Mouse (Mus musculus) mesoderm, embryonic 11.5 days (tissue): ENCODE results near the gene Olfr455.

Experiments
- DNase-seq: peaks from one replicate; pipeline ENCODE4 v3.0.0-alpha.2; 2012; ENCODE audit warnings: low read depth, low spot score

The Olfr455 gene

DNA sequence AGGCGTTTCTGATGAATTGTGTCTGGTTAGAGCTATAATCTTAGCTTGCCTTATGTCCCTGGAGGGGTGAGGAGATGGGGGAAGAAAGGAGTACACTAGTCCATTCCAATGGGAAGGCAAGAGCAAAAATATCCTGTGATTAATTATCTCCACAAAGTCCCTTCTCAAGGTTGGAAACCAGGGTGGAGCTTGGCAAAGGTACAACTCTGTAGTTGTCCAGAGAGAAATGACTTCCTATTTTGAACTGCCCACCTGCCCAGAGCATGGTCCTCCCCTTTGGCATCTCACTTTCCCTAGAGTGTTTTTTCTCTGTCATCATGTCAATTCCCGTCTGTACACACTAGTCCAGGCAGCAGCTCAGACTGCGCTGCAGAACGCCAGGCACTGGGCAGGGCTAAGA lies at the start of gene Olfr455:
Olfr455 (minus strand) TSS at position 127 of the 400 bp plus-strand sequence.
- no peak for DNase-seq

DNA sequence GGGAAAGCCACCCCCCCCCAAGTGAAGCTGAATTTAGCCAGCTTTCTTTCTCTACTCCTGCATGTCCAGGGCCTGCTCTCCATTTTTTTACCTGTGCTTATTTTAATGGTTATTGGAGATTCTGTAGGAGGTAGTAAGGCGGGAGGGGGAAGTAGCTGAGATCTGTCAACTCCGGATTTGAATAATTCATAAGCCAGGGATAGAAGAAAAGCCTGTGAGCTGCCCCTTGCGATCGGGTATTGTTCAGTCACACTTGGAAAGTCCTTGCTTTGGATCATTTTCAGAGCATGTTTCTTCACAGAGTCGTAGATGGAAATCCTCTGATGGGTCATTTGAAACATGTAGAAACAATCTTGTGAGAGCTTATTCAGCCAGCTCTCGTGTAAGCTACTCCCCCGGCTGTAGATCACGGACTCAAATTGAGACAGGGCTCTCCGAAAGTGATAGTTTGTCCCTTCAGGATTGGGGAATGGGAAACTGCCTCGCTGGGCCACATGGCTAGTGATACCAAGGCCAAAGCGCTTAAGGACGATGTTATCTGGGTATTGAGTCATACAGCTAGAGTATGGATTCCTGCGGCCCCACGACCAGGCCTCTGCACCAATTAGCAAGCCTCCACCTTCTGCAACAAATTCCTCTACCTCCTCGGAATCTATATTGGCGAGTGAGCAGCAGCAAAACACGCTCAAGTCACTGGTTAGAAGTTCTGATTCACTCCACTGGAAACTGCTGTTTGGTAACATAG lies 45.9 kb upstream of the Olfr455 start:
- no peak for DNase-seq

DNA sequence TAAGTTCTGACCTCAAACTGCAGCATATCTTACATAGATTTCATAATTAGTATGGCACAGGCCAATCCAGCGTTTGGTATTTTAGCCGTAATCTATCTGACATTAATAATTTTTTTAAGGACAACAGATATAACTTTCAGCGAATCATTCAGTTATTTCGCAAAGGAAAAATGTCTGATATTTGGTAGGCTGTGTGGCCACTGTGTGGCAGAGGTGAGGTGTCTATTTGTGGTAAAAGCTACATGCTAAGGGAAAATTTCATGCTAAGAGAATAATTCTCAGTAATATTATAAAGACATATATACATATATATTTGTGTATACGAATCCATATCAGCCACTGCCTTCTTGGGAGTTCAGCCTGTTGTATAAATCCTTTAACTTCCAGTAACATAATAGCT lies 39.2 kb upstream of the Olfr455 start:
- no peak for DNase-seq

GRCm38 (mm10) chr6:42583488-42583872 lies 36.1 kb upstream of the Olfr455 start:
- peak; percentile 71 for DNase-seq

DNA sequence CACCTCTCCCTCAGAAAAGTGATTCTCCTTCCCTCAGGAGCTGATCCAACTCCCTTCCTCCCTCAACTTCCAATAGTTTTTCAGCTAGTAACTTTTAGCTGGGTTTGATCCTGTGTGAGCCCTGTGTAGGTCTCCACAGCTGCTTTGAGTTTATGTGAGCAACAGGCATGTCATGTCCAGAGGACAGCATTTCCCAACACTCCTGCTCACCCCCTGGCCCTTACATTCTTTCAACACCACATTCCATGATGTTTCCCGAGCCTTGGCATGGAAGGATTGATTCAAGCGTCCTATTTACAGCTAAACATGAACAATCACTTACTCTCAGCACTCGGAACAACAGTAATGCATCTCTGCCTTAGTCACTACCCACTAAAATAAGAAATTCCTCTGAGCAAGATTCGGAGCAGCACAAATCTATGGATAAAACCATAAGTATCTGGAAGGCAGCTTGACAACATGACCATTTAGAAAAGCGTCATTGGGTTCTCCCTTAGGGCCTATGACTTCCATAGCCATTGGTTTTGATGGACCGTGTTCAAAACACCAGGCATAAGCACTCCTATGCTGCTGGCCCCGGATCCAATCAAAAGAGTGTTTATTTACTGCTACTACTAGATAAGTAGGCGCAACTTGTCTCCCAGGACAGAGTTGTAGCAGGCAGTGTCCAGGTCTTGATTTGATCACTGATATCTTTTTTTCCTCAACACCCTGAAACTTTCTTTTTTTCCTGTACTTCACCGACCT lies 35.5 kb upstream of the Olfr455 start:
- DNase-seq = no peak

DNA sequence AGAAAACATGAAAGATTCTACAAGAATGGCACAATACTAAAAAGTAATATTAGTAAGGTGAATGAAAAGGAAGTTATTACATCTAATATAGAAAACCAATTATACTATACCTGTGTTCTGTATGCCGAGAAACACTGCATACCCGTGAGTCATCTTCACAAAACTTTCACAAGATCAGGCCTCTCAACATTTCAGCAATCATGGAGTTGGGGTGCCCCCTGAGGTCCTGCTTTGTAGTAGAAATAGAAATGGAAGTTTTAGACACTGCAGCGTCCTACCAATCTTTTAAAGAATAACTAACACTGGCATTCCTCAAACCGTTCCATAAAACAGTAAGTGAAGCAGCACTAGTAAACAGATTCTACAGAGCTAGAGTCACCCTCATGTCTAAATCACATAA lies 31.3 kb upstream of the Olfr455 start:
- DNase-seq = no peak

DNA sequence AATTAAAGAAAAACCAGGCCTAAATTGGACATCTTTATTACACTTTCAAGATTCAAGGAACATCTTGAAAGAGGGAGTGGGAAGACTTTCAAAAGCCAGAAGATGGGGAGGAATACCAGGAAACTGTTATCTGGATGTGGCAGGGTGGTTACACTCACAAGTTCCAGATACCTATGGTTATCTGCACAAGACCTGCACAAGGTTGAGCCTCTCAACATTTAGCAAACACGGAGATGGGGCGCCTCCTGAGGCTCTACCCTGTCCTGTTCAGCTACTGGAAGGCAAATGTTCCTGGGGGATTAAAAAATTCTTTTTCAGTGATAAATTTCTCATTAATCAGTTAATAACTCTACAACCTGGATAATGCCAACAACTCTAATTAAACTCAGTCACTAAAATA lies 30.0 kb upstream of the Olfr455 start:
- DNase-seq = no peak

DNA sequence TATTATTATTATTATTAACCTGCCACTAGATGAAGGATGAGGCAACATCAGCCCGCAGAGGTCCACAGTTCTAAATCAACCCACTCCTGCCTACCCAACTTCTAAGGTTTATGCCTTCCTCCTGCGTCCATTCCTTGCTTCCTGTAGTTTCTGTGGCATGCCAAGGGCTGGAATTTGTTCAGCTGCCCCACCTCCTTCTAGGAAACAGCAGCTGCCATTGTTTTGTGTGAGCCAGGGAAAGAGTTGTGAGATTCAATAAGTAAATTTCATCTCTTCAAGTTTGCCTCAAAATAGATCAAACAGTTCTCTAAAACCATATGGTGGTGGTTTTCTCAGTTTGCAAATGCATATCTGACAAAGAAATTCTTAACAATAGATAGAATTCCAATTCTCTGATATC lies 20.8 kb upstream of the Olfr455 start:
- DNase-seq = no peak

GRCm38 (mm10) chr6:42566076-42566598 lies 18.8 kb upstream of the Olfr455 start:
- no peak for DNase-seq

GRCm38 (mm10) chr6:42562280-42562679 lies 14.9 kb upstream of the Olfr455 start:
- no peak for DNase-seq

DNA sequence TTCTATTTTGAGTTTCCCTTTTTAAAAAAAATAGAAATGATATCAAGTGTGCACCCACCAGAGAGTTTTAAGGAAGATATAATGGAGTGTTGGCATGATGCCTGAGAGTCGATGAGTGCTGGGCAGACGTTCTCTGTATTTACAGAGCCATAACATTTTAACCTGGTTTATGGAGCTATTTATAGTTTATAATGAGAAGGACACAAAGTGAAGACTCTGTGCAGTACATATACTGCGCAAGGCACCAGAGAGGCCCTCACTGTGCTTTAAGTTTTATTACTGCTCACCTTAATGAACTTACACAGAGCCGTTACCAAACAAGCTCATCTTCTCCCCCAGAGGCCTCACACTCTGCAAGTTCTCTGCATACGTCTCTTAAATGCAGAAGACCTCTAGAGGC lies 13.5 kb upstream of the Olfr455 start:
- no peak for DNase-seq

GRCm38 (mm10) chr6:42558641-42559040 lies 11.3 kb upstream of the Olfr455 start:
- no peak for DNase-seq

DNA sequence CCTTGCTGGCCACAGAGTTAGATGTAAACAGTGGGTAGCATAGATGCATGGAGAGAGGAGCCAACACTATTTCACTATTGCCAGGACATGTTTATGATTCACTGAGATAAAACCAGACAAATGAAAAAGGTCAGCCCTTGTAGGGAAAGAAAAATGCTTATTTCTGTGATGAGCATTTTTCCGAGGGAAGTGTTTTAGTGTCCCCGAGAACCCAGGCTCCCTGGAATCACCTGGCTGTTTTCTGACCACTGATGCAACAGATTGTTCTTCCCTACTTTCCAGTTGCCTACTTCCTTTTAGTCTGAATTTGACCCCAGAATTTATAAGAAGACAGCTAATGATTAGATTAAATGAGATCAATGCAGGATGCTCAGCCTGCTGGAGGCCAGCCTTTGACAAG lies 1.2 kb downstream of the Olfr455 start:
- no peak for DNase-seq

- no peak for DNase-seq
These were observed 1.9 kb downstream of the Olfr455 start for GRCm38 (mm10) chr6:42545451-42545885.

- no peak for DNase-seq
These were observed 2.5 kb downstream of the Olfr455 start for GRCm38 (mm10) chr6:42544846-42545245.

DNA sequence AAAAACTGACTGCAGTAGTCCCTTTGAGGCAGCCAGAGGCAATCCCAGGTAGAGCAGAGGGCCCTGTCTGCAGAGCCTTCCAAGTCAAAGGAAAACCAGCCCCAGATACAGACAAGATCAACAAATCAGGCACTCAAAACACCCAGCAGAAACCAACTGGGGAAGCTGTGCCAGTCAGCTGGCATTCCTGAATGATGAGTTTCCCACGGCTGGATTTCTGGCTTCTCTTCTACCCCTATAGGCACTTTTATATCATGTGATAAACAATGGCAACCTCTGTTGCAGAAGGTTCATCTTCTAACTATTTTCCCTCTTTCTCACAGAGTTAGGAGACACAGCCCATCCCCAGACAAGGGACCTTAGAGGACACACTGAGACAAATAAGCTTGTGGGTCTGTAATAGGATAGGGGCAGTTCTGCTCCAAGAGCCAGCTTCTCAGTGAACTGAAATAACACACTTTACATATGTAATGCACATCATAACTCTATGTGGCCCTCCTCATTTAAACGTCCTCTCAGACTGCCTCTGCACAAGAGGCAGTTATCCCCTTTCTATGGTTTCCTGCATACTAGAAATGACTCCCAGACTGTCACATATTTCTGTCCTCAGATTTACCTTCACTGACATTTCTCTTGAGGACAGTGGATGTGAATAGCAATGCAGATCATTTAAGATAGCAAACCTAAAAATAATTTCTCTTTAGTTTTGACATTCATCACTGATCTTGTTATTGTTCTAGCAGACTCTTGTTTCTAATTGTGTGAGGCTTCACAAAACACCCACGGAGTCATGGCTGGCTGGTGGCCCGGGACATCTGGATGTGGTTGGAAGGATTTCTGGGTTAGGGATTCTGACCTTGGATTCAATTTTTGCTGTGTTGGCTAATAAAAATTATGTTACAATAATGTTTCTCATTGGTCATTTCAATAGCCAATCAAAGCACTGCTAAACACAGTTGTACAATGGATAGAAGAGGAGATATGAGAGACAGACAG lies 5.1 kb downstream of the Olfr455 start:
- DNase-seq = no peak

DNA sequence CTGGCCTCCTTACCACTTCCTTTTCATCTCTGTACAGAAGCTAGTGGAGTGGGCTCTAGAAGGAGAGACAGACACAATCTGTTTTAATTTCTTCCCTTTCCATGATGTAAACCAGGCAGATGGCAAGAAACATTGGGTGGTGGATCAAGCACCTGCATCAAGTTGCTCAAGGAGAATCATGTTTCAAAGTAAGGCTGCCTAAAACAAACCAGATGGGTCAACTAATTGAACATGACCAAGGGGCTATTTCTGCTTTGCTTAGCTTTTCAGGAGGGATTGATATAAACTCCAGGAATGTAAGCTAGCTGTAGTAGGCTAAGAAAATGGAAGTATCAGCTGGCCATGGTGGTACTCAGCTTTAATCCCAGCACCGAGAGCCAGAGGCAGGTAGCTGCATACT lies 6.7 kb downstream of the Olfr455 start:
- no peak for DNase-seq

DNA sequence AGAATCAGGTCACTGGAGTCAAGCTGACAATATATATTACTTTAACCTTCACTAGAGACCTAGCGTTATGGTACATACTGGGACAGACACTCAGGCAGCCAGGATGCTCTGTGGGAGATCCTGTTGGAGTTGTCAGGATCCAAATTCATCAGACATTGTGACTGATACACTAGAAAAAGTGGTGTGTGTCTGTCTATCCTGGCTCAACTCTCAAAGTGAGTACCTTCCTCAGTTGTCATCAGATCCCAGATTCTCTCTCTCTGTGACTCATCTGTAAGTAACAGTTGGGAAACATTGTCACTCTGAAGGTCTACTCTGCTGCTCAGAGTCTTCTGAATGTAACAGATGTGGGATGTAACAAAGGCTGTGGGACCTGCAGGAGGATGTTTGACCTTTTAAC lies 7.7 kb downstream of the Olfr455 start:
- DNase-seq = no peak

DNA sequence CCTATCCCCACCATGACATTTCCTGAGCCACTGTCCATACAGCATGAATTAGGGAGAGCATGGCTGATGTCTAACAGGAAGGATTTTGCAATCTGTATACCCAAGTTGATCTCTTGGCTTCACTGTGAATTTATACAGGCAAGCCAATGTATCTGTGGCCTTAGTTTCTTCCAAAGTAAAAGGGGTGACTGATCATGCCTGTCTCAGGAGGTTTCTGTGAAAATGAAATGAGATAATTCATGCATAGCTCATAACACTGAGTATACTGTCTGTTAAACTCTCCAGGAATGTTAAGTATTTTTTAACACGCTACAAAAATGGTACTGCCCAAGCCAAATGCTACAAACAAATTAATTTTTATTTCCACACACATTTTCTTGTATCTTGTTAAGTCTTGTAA lies 33.9 kb downstream of the Olfr455 start:
- no peak for DNase-seq

GRCm38 (mm10) chr6:42509311-42509710 lies 38.1 kb downstream of the Olfr455 start:
- peak; percentile 8 for DNase-seq

- DNase-seq = no peak
These were observed 43.9 kb downstream of the Olfr455 start for GRCm38 (mm10) chr6:42503478-42503877.

DNA sequence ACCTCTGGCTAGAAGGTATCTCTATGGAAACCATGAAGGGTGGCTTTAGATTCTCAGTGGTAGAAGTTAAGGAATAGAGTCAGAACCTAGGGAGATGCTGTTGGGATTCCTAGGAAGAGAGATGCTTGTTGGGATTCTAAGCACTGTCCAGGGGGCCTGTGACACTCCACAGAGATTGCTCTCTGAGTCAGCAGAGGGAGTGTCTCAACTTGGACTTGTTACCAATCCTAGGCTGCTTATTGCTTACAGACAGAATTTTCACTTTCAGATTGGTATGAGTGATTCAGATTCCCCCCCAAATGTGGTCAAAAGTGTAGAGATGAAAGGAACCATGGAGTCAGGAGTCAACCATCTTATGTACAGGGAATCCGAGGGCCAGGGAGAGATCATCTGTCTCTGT lies 57.7 kb downstream of the Olfr455 start:
- DNase-seq = no peak
